Mouse (Mus musculus): Measurements from ENCODE around the gene Hddc3.
A peak's percentile ranks its signal among the peaks of the same experiment; 100 is the strongest.
"Not testable (repeated sequence)": the region's sequence is repeated elsewhere in the genome, so short reads cannot be mapped to it uniquely, and the experiment has no call there.

Hddc3 gene

DNA sequence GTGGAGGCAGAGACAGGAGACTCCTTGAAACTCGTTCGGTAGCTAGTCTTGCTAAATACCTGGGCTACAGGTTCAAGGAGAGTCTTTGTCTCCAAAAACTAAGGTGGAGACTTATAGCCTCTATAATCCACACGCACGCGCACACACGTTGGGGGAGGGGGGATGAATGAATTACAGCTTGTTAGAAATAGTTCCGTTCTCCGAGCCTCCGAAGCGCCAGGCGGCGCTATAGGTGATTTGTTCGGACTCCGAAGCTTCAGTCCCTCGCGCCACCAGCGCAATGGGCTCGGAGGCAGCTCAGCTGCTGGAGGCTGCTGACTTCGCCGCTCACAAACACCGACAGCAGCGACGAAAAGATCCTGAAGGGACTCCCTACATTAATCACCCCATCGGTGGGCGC, at the start of gene Hddc3:
Hddc3 (plus strand) TSS at position 247 of the 400 bp plus-strand sequence.
- peak; percentile 87 to 94 for DNase-seq (ENCODE audit: low spot score in 2 of 2)

DNA sequence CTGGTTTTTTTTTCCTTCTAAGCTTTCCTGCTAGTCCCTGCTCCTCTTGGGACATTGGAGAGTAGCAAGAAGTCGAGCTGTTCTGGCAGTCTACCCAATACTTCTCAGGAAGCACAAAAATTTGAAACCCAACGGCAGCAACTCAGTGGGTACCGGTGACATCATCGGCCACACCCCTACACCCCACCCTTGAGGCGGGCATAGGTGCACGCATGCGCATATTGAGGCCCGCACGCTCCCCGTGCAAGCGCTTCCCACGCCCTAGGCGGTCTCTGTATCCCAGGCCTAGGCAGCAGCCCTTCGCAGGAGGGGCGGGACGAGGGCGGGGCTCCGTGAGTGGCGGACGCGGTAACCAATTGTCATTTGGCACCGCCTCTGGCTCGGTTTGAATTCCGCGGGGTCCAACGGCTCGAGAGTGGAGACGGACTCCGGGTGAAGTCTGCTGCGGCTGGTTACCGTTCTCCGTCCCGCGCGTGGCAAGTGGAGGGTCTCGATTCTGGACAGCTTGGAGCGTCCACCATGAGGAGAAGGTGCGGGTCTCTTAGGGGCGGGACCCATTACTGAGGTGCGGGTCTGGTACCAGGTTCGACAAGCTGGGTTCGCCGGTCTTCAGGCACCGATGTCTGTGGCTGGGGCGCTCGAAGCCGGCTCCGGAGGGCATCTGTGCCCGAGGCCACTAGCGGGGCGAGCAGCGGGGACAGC, 48.7 kb upstream of the Hddc3 start, which contains the start of gene Prc1:
Prc1 (plus strand) TSS at position 389 of the 702 bp plus-strand sequence.
- peak; percentile 97 to 98 for DNase-seq (ENCODE audit: low spot score in 2 of 2)

GRCm38 (mm10) chr7:80294764-80295648, 47.9 kb upstream of the Hddc3 start:
- DNase-seq (ENCODE audit: low spot score in 2 of 2), result no peak

DNA sequence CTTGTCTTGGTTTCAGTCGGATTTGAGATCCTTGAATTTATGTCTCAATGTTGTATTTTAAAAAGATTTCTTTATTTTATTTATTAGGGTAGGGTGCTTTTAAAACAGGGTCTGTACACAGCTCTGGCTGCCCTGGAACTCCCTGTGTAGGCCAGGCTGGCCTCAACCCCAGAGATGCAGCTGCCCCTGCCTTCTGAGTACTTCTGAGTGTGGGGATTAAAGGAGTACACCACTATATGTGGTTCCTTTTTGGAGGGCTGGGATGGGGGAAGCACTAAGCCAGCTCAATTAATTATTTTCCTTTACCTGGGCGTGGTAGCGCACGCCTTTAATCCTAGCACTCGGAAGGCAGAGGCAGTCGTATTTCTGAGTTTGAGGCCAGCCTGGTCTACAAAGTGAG, 46.4 kb upstream of the Hddc3 start:
- no peak for DNase-seq (ENCODE audit: low spot score in 2 of 2)

DNA sequence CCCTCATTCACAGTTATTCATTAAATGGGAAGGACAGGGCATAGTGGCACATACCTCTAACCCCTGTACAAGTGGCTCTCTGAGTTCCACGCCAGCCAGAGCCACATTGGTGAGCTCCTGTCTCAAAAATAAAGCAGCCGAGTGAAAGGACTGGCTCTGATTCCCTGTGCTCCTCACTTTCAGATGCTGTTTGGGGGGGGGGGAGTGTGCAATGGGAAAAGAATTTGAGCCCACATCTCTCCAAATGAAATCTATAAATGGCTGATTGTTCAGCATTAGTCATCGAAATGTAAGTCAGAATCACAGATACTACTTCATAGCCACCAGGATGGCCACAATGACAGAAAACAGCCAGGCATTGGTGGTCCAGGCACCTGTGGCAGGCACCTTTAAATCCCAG, 45.9 kb upstream of the Hddc3 start:
- no peak for DNase-seq (ENCODE audit: low spot score in 2 of 2)

GRCm38 (mm10) chr7:80298754-80299153, 44.1 kb upstream of the Hddc3 start:
- DNase-seq (ENCODE audit: low spot score in 2 of 2), result no peak

- no peak for DNase-seq (ENCODE audit: low spot score in 2 of 2)
Observed at GRCm38 (mm10) chr7:80299568-80299967, 43.3 kb upstream of the Hddc3 start.

DNA sequence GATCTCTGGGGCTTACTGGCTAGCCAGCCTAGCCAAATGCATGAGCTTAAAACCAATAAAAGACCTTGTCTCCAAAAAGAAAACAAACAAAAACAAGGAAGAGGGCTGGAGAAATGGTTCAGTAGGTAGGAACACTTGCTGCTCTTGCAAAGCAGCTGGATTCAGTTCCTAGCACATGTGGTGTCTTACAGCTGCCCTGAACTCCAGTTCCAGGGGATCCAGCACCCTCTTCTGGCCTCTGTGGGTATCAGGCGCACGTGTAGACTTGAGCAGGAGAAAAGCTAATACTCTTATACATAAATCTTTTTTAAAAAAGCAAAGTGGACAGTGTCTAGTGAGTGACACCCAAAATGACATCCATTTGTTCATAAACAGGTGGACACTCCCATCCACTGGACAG, 41.4 kb upstream of the Hddc3 start:
- DNase-seq (ENCODE audit: low spot score in 2 of 2), result no peak

DNA sequence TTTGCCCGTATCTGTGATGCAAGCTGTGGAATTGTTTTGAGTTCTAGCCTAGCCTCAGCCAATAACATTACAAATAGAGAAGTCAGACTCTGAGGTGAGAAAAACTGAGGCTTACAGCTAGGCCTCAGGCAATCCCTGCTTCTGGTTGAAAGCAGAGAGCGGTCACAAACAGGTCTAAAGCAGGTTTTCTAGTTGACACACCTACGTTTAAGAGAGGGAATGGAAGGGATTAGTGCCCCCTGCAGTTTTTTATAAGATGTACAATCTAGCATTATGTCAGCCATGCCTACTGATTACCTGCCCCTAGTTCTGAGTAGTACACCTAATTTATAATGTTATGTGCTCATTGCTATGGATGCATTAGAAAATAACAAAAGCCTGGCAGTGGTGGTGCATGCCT, 35.1 kb upstream of the Hddc3 start:
- DNase-seq (ENCODE audit: low spot score in 2 of 2), result no peak

DNA sequence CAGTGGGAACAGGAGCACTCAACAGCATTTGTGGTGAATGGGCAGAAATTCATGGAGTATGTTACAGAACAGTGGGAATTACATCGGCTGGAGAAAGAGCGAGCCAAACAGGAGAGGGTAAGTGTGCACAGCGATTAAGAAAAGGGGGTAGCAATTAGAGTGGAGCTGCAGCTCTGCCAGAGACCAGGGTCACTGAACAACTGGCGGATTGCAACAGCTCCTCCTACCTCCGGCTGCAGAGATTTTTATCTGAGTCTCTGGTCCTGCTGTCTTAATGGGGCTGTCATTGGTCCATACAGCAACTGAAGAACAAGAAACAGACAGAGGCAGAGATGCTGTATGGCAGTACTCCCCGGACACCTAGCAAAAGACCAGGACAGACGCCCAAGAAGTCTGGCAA, 32.1 kb upstream of the Hddc3 start:
- DNase-seq (ENCODE audit: low spot score in 2 of 2), result no peak

DNA sequence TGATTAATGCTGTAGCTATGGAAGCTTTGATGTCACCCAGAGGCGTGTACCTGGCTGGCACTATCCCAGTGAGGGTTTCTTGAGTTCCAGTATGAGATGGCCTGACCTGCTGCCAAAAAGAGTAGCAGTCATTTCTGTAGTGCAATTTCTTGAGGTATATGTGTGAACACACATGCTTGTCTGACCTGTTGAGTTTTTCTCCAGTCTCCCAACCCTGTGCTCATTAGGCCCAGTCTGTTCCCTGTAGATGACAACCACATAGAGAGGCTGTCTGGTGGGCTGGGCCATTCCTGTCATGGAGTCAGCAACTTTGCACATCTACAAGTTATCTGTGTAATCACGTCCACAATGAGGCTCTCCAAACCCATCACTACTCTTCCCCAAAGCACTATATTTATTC, 27.2 kb upstream of the Hddc3 start:
- DNase-seq (ENCODE audit: low spot score in 2 of 2), result no peak

DNA sequence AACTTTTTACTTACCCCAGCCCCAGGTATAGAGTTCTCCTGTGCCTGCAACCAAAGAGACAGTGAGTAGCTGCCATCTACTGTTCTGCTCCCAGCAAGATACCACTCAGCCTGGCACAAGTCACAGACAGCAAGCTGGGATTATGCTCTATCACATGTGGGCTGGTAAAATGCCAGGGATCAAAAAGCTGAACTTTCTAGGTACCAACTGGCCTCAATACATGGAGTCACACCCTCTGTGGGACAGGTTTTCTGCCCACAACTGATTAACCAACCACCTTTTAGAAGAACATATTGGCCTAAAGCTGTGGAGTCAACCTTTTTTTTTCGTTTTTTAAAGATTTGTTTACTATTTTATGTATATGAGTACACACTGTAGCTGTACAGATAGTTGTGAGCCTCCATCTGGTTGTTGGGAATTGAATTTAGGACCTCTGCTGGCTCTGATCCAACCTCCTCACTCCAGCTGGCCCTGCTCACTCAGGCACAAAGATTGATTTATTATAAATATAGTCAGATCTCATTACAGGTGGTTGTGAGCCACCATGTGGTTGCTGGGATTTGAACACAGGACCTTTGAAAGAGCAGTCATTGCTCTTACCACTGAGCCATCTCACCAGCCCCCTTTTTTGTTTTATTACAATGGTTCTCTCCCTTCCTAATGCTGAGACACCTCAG, 25.3 kb upstream of the Hddc3 start:
- DNase-seq (ENCODE audit: low spot score in 2 of 2), result no peak

DNA sequence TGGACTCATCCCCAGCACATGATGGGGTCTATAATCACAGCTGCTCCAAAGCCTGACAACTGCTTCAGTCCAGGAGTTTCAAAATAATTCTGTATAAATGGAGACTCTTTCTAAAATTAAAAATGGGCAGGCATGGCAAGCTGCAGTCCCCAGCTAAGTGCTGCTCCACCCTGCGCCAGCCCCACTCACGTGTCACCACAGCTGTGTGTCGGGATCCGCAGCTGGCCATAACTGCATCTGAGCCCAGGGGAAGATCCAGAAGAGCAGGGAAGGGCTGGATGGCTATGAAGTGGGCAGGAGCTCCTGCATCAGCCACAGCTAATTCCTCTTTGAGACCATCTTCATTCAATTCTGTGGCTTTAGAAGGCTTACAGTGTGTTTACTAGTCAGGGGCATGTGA, 24.2 kb upstream of the Hddc3 start:
- DNase-seq (ENCODE audit: low spot score in 2 of 2), result no peak

GRCm38 (mm10) chr7:80319846-80320496, 22.9 kb upstream of the Hddc3 start:
- DNase-seq (ENCODE audit: low spot score in 2 of 2), result no peak

DNA sequence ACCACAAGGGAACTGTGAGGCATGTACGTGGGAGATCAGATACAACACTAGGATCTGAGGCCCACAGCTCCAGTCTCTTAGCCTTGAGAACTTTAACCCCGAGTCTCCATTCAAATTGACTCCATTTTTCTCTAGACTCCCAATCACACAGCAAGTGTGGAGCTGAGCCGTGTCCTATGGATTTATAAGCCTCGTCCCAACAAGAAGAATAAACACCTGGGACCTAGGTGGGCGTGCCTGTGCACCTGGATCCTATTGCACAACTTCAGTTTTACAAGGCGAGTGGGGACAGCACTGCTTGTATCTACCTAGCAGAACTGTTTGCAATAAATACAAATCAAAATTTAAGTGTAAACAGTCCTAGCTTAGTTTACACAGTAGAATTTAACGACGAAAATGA, 19.6 kb upstream of the Hddc3 start:
- no peak for DNase-seq (ENCODE audit: low spot score in 2 of 2)

GRCm38 (mm10) chr7:80324043-80324815, 18.7 kb upstream of the Hddc3 start, which contains the start of gene Rccd1:
Gene Rccd1, minus strand, starts transcription at chr7:80324454.
- peak; percentile 89 to 96 for DNase-seq (ENCODE audit: low spot score in 2 of 2)

DNA sequence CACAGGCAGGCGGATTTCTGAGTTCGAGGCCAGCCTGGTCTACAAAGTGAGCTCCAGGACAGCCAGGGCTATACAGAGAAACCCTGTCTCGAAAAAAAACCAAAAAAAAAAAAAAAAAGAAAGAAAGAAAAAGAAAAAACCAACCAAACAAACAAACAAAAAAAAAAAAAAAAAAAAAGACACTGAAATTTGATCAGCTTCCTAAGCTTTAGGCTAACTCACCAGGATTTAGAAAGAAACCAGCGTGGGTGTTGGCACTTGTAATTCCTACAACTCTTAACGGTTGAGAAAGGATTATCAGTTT, 18.1 kb upstream of the Hddc3 start:
- not testable (repeated sequence) for DNase-seq (ENCODE audit: low spot score in 2 of 2)

DNA sequence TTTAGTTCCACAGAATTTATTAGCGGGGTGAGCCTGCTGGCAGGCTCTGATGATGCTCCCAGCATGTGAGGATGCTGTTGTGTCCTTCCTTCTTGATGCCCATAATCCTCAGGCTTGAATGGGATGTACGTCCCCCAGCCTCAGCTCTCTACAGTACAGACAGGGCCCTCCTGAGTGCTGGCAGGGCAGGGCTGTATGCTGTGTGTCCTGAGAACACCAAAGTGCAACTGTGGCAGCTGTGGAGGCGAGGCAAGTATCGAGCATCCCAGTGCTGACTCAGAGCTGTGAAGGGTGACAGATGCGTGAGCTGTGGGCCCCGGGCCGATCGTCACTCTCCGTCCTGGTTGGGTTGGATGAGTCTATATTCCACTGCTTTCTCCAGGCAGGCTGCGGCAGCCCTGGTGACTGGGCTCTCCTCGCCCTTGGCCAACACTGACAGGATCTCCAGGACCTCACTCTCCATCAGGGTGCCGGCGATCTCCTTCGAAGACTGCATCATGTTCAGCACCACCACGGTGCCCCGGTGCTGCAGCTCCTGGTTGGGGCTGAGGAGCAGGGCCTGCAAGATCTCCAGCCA, 17.5 kb upstream of the Hddc3 start:
- DNase-seq (ENCODE audit: low spot score in 2 of 2), result no peak

GRCm38 (mm10) chr7:80326076-80326475, 16.8 kb upstream of the Hddc3 start:
- DNase-seq (ENCODE audit: low spot score in 2 of 2), result no peak

GRCm38 (mm10) chr7:80330278-80330677, 12.6 kb upstream of the Hddc3 start:
- no peak for DNase-seq (ENCODE audit: low spot score in 2 of 2)

GRCm38 (mm10) chr7:80331433-80331832, 11.5 kb upstream of the Hddc3 start:
- no peak for DNase-seq (ENCODE audit: low spot score in 2 of 2)
